Mouse (Mus musculus): ENCODE measurements around the gene Dtd1. TPM values are rescaled to one million over a fixed set of nuclear protein-coding genes. Genes with fewer than 3 reads are reported as not detected.
A peak's percentile ranks its signal among the peaks of the same experiment; 100 is the strongest.

Dtd1 gene
- total and polyA plus RNA-seq, 3 experiments, result 14.2 to 23.9 (median 15.8) TPM

GRCm38 (mm10) chr2:144633551-144633950 lies 33.9 kb downstream of the Dtd1 start:
- Histone ChIP-seq H3K4me1 (ENCODE audit: insufficient read depth, low read depth, low read length) (no peaks in the 10 kb centered on the region), H3K36me3 (replicated peaks) (peaks cover 46% of the 10 kb centered on the region), H3K4me3 (ENCODE audit: low read depth, low read length) (no peak overlapping the region), H3K27me3 (ENCODE audit: insufficient read depth, low read length) (no peaks in the 10 kb centered on the region), H3K9me3 (replicated peaks) (no peaks in the 10 kb centered on the region)
- ATAC-seq (ENCODE audit: extremely low read depth, insufficient number of reproducible peaks, low FRiP score, poor library complexity, severe bottlenecking) (no peak), DNase-seq (ENCODE audit: low spot score) (no peak)
- TF ChIP-seq POLR2AphosphoS5 (IDR thresholded peaks at IDR 0.05; ENCODE audit: insufficient replicate concordance, low read depth, low read length), result no peak
- no peak for TF ChIP-seq CTCF (IDR thresholded peaks at IDR 0.05; ENCODE audit: low read depth, low read length)
- no peak for TF ChIP-seq GATA2 (IDR thresholded peaks at IDR 0.05; ENCODE audit: borderline replicate concordance, low read depth, low read length)
- TF ChIP-seq TAL1 (conservative IDR thresholded peaks at IDR 0.05; ENCODE audit: low read depth, low read length), result no peak
- TF ChIP-seq GATA1 (IDR thresholded peaks at IDR 0.05; ENCODE audit: borderline replicate concordance, low read length), result no peak

DNA sequence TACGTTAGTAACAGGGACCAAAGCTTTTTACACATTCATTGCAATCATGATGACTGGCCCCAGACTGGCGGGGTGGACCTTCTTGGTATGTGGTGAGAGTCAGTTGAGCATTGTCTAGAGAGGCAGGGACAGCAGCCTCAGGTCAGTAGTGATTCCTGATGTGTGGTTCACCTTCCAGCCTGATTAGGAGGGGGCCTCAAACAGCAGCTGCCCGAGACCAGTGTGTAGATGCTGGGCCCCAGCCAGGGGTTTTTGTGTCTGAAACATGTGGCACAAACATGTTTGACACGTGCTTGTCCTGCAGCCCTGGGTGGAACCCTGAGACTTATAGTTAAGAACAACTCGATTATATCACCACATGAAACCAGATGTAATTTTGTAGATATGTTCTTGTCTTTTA lies 34.5 kb downstream of the Dtd1 start:
- DNase-seq (ENCODE audit: low spot score) (no peak), ATAC-seq (ENCODE audit: extremely low read depth, insufficient number of reproducible peaks, low FRiP score, poor library complexity, severe bottlenecking) (no peak)
- H3K4me3 ChIP-seq (ENCODE audit: low read depth, low read length), result no peak overlapping the region
- no peaks in the 10 kb centered on the region for H3K4me1 ChIP-seq (ENCODE audit: insufficient read depth, low read depth, low read length)
- H3K9me3 ChIP-seq (replicated peaks), result no peaks in the 10 kb centered on the region
- TF ChIP-seq POLR2AphosphoS5 (IDR thresholded peaks at IDR 0.05; ENCODE audit: insufficient replicate concordance, low read depth, low read length) (no peak), CTCF (IDR thresholded peaks at IDR 0.05; ENCODE audit: low read depth, low read length) (no peak), GATA2 (IDR thresholded peaks at IDR 0.05; ENCODE audit: borderline replicate concordance, low read depth, low read length) (no peak), TAL1 (conservative IDR thresholded peaks at IDR 0.05; ENCODE audit: low read depth, low read length) (no peak), GATA1 (IDR thresholded peaks at IDR 0.05; ENCODE audit: borderline replicate concordance, low read length) (no peak)
- H3K36me3 ChIP-seq (replicated peaks), result peaks cover 50% of the 10 kb centered on the region
- H3K27me3 ChIP-seq (ENCODE audit: insufficient read depth, low read length), result no peaks in the 10 kb centered on the region

DNA sequence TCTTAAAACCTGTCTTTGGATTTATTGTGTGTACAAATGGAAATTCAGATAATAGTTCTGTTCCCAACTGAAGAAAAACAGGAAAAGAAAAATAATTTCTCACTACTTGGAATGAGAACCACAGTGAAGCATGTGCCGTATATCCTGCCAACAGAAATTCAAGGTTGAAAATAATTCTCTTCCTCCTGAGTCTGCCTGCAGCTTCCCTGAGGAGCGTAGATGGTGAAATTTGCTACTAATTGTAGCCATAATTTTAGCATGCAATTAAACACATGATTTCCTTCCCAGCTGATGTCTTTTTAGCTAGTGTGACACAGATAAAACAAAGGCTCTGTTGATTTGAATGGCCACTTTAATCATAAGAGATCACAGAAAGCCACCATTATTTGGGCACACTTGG lies 35.0 kb downstream of the Dtd1 start:
- peaks cover 55% of the 10 kb centered on the region for H3K36me3 ChIP-seq (replicated peaks)
- no peak for TF ChIP-seq TAL1 (conservative IDR thresholded peaks at IDR 0.05; ENCODE audit: low read depth, low read length)
- no peak for TF ChIP-seq GATA2 (IDR thresholded peaks at IDR 0.05; ENCODE audit: borderline replicate concordance, low read depth, low read length)
- TF ChIP-seq POLR2AphosphoS5 (IDR thresholded peaks at IDR 0.05; ENCODE audit: insufficient replicate concordance, low read depth, low read length), result no peak
- no peak for TF ChIP-seq CTCF (IDR thresholded peaks at IDR 0.05; ENCODE audit: low read depth, low read length)
- TF ChIP-seq GATA1 (IDR thresholded peaks at IDR 0.05; ENCODE audit: borderline replicate concordance, low read length), result no peak
- H3K9me3 ChIP-seq (replicated peaks), result no peaks in the 10 kb centered on the region
- DNase-seq (ENCODE audit: low spot score), result no peak
- no peaks in the 10 kb centered on the region for H3K4me1 ChIP-seq (ENCODE audit: insufficient read depth, low read depth, low read length)
- H3K27me3 ChIP-seq (ENCODE audit: insufficient read depth, low read length), result no peaks in the 10 kb centered on the region
- no peak overlapping the region for H3K4me3 ChIP-seq (ENCODE audit: low read depth, low read length)
- ATAC-seq (ENCODE audit: extremely low read depth, insufficient number of reproducible peaks, low FRiP score, poor library complexity, severe bottlenecking), result no peak

- TF ChIP-seq CTCF (IDR thresholded peaks at IDR 0.05; ENCODE audit: low read depth, low read length) (peak; percentile 95), POLR2AphosphoS5 (IDR thresholded peaks at IDR 0.05; ENCODE audit: insufficient replicate concordance, low read depth, low read length) (no peak)
- DNase-seq (ENCODE audit: low spot score) (peak; percentile 60), ATAC-seq (ENCODE audit: extremely low read depth, insufficient number of reproducible peaks, low FRiP score, poor library complexity, severe bottlenecking) (peak; percentile 77)
- peaks cover 64% of the 10 kb centered on the region for H3K36me3 ChIP-seq (replicated peaks)
- no peak overlapping the region for H3K4me3 ChIP-seq (ENCODE audit: low read depth, low read length)
- H3K4me1 ChIP-seq (ENCODE audit: insufficient read depth, low read depth, low read length), result no peaks in the 10 kb centered on the region
- no peaks in the 10 kb centered on the region; the same call in 1 of the 2 replicates for H3K9me3 ChIP-seq (replicated peaks)
- no peaks in the 10 kb centered on the region for H3K27me3 ChIP-seq (ENCODE audit: insufficient read depth, low read length)
Measured at GRCm38 (mm10) chr2:144635644-144636320, 36.1 kb downstream of the Dtd1 start.

- Histone ChIP-seq H3K4me1 (ENCODE audit: insufficient read depth, low read depth, low read length) (peaks cover 10% of the 10 kb centered on the region), H3K27me3 (ENCODE audit: insufficient read depth, low read length) (no peaks in the 10 kb centered on the region), H3K36me3 (replicated peaks) (peaks cover 76% of the 10 kb centered on the region), H3K4me3 (ENCODE audit: low read depth, low read length) (no peak overlapping the region), H3K9me3 (replicated peaks) (no peaks in the 10 kb centered on the region; the same call in 1 of the 2 replicates)
- ATAC-seq (ENCODE audit: extremely low read depth, insufficient number of reproducible peaks, low FRiP score, poor library complexity, severe bottlenecking) (no peak), DNase-seq (ENCODE audit: low spot score) (no peak)
- TF ChIP-seq GATA2 (IDR thresholded peaks at IDR 0.05; ENCODE audit: borderline replicate concordance, low read depth, low read length) (no peak), CTCF (IDR thresholded peaks at IDR 0.05; ENCODE audit: low read depth, low read length) (no peak), POLR2AphosphoS5 (IDR thresholded peaks at IDR 0.05; ENCODE audit: insufficient replicate concordance, low read depth, low read length) (no peak), TAL1 (conservative IDR thresholded peaks at IDR 0.05; ENCODE audit: low read depth, low read length) (no peak), GATA1 (IDR thresholded peaks at IDR 0.05; ENCODE audit: borderline replicate concordance, low read length) (no peak)
Measured at GRCm38 (mm10) chr2:144637204-144637603, 37.5 kb downstream of the Dtd1 start.

DNA sequence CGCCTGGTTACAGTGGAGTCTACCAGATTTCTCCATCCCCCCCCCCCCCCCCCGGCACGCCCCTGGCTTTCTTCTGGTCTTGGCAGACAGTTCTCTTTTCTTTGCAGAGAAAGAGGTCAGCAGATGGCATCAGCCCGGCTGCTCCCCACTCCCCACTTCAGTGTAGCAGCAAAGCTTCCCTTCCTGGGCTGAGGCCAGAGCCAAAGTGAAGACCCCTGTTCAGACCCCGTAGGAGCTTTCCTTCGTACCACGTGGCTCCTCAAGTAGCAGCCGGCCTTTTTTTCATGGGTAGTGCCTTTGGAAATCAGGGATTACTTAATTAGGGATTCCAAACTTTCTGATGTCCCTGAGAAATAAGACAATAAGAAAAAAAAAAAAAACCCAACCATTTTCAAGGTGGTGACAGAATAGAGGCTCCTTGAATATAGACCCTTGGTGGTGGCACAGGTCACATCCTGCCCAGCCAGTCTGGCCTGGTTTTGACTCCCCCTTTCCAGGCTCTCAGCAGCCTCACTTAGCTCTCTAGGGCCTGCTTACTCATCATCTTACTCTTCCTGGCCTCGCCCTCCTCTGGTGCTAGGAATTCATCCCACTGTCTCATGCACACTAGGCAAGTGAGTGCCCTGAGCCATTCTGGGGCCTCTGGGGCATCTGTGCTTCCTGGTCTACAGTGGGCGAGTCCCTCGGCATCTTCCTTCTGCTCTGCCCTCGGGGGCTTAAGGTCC lies 38.1 kb downstream of the Dtd1 start:
- Histone ChIP-seq H3K4me3 (ENCODE audit: low read depth, low read length) (no peak overlapping the region), H3K36me3 (replicated peaks) (peaks cover 71% of the 10 kb centered on the region), H3K9me3 (replicated peaks) (no peaks in the 10 kb centered on the region; the same call in 1 of the 2 replicates), H3K27me3 (ENCODE audit: insufficient read depth, low read length) (no peaks in the 10 kb centered on the region), H3K4me1 (ENCODE audit: insufficient read depth, low read depth, low read length) (peaks cover 11% of the 10 kb centered on the region)
- no peak for ATAC-seq (ENCODE audit: extremely low read depth, insufficient number of reproducible peaks, low FRiP score, poor library complexity, severe bottlenecking)
- no peak for DNase-seq (ENCODE audit: low spot score)
- TF ChIP-seq GATA2 (IDR thresholded peaks at IDR 0.05; ENCODE audit: borderline replicate concordance, low read depth, low read length), result no peak
- TF ChIP-seq TAL1 (conservative IDR thresholded peaks at IDR 0.05; ENCODE audit: low read depth, low read length), result no peak
- TF ChIP-seq POLR2AphosphoS5 (IDR thresholded peaks at IDR 0.05; ENCODE audit: insufficient replicate concordance, low read depth, low read length), result no peak
- no peak for TF ChIP-seq CTCF (IDR thresholded peaks at IDR 0.05; ENCODE audit: low read depth, low read length)
- TF ChIP-seq GATA1 (IDR thresholded peaks at IDR 0.05; ENCODE audit: borderline replicate concordance, low read length), result no peak

Data from G1E (cell line).